Mouse (Mus musculus) adrenal gland, adult 2 months (tissue): ENCODE measurements at regions not wholly inside any gene's neighbourhood (a gene's known extent, or its start where the extent isn't known, plus 50 kb on each side); places are given as distances from the start of the nearest gene placed in this dataset.
A peak's percentile ranks its signal among the peaks of the same experiment; 100 is the strongest.

ENCODE experiments used
- DNase-seq: peaks from one replicate; pipeline ENCODE4 v3.0.0; 2021

DNA sequence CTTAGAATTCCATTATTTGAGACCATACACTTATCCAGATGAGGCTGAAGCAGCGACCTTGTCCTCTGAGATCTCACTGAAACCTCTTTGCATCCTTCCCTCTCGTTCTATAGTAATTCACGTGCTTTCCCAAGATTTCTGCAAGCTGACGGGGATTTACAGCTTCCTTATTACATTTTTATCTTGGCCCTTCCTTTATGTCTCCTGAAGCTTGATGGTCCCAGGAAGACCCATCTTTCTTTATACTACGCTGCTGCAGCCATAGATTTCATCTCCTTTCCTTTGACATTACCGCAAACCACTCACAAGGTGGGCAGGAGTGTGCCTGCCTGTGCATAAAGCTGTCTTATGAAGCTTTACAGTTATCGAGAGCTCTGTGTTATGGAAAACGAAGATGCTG lies 63.3 kb upstream of the Rbms3 start:
- no peak for DNase-seq

DNA sequence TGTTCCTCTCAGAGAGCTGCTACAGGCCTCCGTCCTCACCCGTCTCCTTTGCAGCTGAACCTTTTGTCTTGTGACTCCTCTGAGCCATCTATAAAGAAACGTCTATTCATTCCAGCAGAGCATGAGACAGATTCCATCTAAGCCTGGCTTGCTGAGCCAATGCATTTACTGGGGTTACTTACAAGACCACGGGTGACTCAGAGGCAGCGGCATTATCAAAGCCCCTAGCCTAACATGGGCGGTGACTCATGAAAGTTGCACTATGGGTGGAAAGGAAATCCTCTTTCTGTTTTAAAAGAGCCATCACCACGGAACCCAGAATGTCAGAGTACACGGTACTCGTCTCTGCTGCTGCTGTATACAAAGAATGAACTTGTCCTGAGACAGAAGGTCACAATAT lies 62.8 kb upstream of the Rbms3 start:
- peak; percentile 32 for DNase-seq

DNA sequence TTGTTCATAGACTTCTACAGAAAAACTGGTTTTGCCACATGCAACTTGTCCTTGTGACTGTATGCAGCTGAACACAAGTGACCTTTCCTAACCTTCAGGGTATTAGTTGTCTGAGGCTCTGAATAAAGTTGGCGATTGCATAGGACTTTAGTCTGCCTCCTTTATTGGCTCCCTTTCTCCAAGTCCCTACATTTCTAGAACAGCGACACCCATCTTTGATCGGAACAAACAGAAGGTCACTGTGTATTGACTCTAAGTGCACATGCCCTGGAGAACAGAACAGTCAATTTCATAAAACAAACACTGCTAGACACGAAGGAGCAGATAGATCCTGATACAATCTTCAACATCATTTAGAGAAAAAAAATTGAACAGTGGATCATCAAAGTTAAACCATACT lies 60.2 kb upstream of the Rbms3 start:
- no peak for DNase-seq
